Mouse (Mus musculus) intestine, embryonic 16.5 days (tissue): ENCODE measurements around the gene Topbp1. TPM values are rescaled to one million over a fixed set of nuclear protein-coding genes. Genes with fewer than 3 reads are reported as not detected.

Experiments used
- ATAC-seq: fragments of 200-750 bp; cut with Nextera tagmentation; 2 replicates; pipeline ENCODE4 v1.8.0; 2017; ENCODE audit warnings: moderate TSS enrichment, moderate library complexity
- H3K27ac ChIP-seq: fragments of 300-500 bp; sonication (generic); 2 replicates; pipeline ENCODE4 v1.5.1; 2014; ENCODE audit warnings: mild to moderate bottlenecking, low read length
- H3K27me3 ChIP-seq: fragments of 300-500 bp; sonication (generic); replicated peaks from 2 replicates; pipeline ENCODE4 v1.6.1; 2014; ENCODE audit warnings: low read length, control low read depth, mixed read lengths; ENCODE audit not compliant: control insufficient read depth, insufficient read depth
- H3K36me3 ChIP-seq: fragments of 300-500 bp; sonication (generic); 2 replicates; pipeline ENCODE4 v1.6.1; 2014; ENCODE audit warnings: low read length, control low read depth; ENCODE audit not compliant: control insufficient read depth, insufficient read depth
- H3K4me1 ChIP-seq: fragments of 300-500 bp; sonication (generic); 2 replicates; pipeline ENCODE4 v1.6.1; 2014; ENCODE audit warnings: low read length, control low read depth, mixed read lengths; ENCODE audit not compliant: control insufficient read depth, insufficient read depth
- H3K4me2 ChIP-seq: fragments of 300-500 bp; sonication (generic); 2 replicates; pipeline ENCODE4 v1.6.1; 2014; ENCODE audit warnings: low read depth, low read length, control low read depth
- H3K4me3 ChIP-seq: fragments of 300-500 bp; sonication (generic); 2 replicates; pipeline ENCODE4 v1.5.1; 2014; ENCODE audit warnings: mild to moderate bottlenecking, low read length
- H3K9ac ChIP-seq: fragments of 300-500 bp; sonication (generic); 2 replicates; pipeline ENCODE4 v1.6.1; 2014; ENCODE audit warnings: low read depth, low read length
- H3K9me3 ChIP-seq: fragments of 300-500 bp; sonication (generic); 2 replicates; pipeline ENCODE4 v1.6.1; 2016; ENCODE audit warnings: low read length, control low read depth; ENCODE audit not compliant: control insufficient read depth
- WGBS: fragments of 180-500 bp; shearing (Covaris S2); extraction: QIAGEN DNeasy Blood & Tissue Kit; methylation state at CpG from one replicate; pipeline ENCODE4 v1.1.7; 2014; 5-methylcytosine and 5-hydroxymethylcytosine counted together
- polyA plus RNA-seq: library from polyadenylated mRNA; unstranded; fragments of >200 nt; fragmentation: Nextera tagmentation; extraction: Ambion mirVana; gene quantifications from 2 replicates; pipeline ENCODE4 v1.2.1, GENCODE M21; 2015

Topbp1 gene
- polyA plus RNA-seq, 1 experiment from 2014 or later, result 29.3 TPM

DNA sequence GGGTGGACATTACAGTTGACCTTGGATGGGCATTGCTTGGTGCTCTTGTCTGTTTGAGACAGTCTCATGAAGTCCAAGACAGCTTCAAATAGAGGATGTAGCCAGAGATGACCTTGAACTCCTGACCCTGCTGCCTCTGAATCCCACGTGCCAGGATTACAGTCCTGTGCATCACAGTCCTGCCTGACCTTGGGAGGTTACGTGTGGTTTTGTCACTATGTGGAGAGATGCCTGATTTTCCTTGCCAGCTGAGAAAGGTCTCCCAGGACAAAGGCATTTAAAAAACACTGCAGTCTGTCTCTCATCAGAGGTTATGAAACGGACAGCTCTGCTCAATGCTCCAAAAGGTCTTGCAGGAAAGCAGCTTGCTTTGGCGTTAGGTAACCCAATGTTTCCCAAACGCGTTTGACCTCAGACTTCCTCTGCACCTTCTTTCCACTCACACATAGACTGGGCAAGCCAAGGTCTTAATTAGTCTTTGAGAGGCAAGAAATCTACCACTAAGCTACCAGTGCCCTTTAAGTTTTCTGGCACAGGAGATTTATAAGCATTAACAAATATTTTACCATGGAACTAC is 86.9 kb downstream of the Topbp1 start:
- Histone ChIP-seq H3K27ac (no peak overlapping the region), H3K36me3 (no peaks in the 10 kb centered on the region), H3K4me2 (no peak overlapping the region), H3K4me1 (no peaks in the 10 kb centered on the region), H3K27me3 (no peaks in the 10 kb centered on the region), H3K9ac (no peak overlapping the region), H3K9me3 (0 out of 2 replicates have a peak, but pooled peaks cover 4% of the 10 kb centered on the region), H3K4me3 (no peak overlapping the region)
- WGBS, result 59% methylated on average over 6 of the region's 6 CpGs
- no peak for ATAC-seq

GRCm38 (mm10) chr9:103393256-103393655 is 88.2 kb downstream of the Topbp1 start:
- Histone ChIP-seq H3K27ac (no peak overlapping the region), H3K36me3 (no peaks in the 10 kb centered on the region), H3K27me3 (no peaks in the 10 kb centered on the region), H3K9ac (no peak overlapping the region), H3K4me1 (0 out of 2 replicates have a peak, but pooled peaks cover under 1% of the 10 kb centered on the region), H3K4me2 (no peak overlapping the region), H3K4me3 (no peak overlapping the region), H3K9me3 (0 out of 2 replicates have a peak, but pooled peaks cover 4% of the 10 kb centered on the region)
- 90% methylated on average over 11 of the region's 11 CpGs for WGBS
- no peak for ATAC-seq

DNA sequence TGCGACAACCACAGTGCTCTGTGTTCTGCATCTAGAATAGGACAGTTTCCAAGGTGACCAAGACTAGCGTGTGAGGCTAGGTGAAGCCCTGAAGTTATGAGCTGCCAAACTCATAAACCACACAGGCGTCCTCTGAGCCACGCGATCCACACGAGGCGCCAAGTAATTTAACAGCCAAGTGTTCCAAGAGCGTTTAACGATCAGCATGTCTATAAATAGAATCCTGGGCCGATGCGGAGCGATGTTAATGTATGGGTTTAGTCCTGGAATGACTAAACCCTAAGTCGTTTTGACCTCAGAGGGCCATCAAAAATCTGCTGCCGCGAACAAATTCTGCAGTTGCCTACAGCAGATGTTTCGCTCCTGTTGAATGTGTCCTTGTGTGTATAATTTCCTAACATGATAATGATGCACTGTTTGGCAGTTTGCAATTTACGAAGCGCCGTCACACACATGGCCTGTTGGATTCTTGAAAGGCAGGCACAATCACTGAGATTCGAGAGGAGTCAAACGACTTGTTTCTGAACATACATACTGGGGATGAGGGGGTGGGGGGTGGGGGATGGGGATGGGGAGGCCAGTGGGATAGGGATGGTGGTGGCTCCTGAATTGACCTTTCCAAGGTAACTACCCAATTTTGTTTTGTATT is 93.6 kb downstream of the Topbp1 start:
- no peak overlapping the region for H3K9ac ChIP-seq

More for the DNA sequence above, 93.6 kb downstream of the Topbp1 start:
- ATAC-seq, result peak; percentile 36; the same call in 1 of the 2 replicates
- H3K4me3 ChIP-seq, result no peak overlapping the region
- no peak overlapping the region for H3K4me2 ChIP-seq
- 0 out of 2 replicates have a peak, but pooled peaks cover 3% of the 10 kb centered on the region for H3K4me1 ChIP-seq
- H3K27me3 ChIP-seq, result no peaks in the 10 kb centered on the region
- no peaks in the 10 kb centered on the region for H3K36me3 ChIP-seq
- 47% methylated on average over 21 of the region's 21 CpGs for WGBS
- H3K9me3 ChIP-seq, result 0 out of 2 replicates have a peak, but pooled peaks cover 4% of the 10 kb centered on the region
- H3K27ac ChIP-seq, result no peak overlapping the region

Other genes starting within 250 kb of the Topbp1 start
- 4.5 TPM in 2 replicates for gene Rab6b, start 193.4 kb upstream of the Topbp1 start, polyA plus RNA-seq
- 51.0 and 51.7 TPM in 2 replicates for gene Srprb, start 103.1 kb upstream of the Topbp1 start, polyA plus RNA-seq
- not detected in 2 replicates for gene Gm20425, start 74.9 kb upstream of the Topbp1 start, polyA plus RNA-seq
- 249 and 380 TPM in 2 replicates for gene Trf, start 74.8 kb upstream of the Topbp1 start, polyA plus RNA-seq
- gene 1300017J02Rik, start 133 bp upstream of the Topbp1 start, polyA plus RNA-seq, result 1.8 and 2.9 TPM in 2 replicates
- gene Cdv3, start 60.6 kb downstream of the Topbp1 start, polyA plus RNA-seq, result 83.8 and 89.4 TPM in 2 replicates
- gene Bfsp2, start 175.2 kb downstream of the Topbp1 start, polyA plus RNA-seq, result not detected in 2 replicates